Comparison of ENCODE assay signal across 24 mouse cellular contexts in genomic region chr11:75838861-75839426, GRCm38 (mm10). TPM values are rescaled to one million over a fixed set of nuclear protein-coding genes. Genes with fewer than 3 reads are reported as not detected.
DNase-seq lines count a peak whose midpoint lies in the region; TF ChIP-seq lines count a peak whose summit lies in the region.
"Had no signal": no experiment of that assay in that cellular context is flagged by ENCODE, and none has a peak within 500 bp of the region (broad histone marks: within the 10 kb centered on the region; RNA-seq: fewer than 3 reads in every experiment).

No protein-coding gene starts in this region.

- DNase-seq in cerebellum, postnatal 10 days: peak; percentile 62 to 71
- DNase-seq in cerebellum, postnatal 4 days (ENCODE audit: low spot score in 2 of 2): no peak
- no peak for DNase-seq in layer of hippocampus, adult 2 months (ENCODE audit: low spot score in 2 of 2)
- DNase-seq in layer of hippocampus, adult 18-20 months (ENCODE audit: low spot score in 2 of 2): no peak
- peak; percentile 10 for DNase-seq in thymus, postnatal 14 days
- no peak for DNase-seq in thymus, postnatal 4 days
- DNase-seq in frontal cortex, postnatal 14 days (ENCODE audit: low spot score in 2 of 2): no peak
- DNase-seq: adrenal gland, postnatal 14 days; cerebellum, adult 11 months; cerebellum, adult 9-10 months; heart, postnatal 14 days; kidney, adult 9 months; kidney, postnatal 14 days; lung, adult 18-20 months; lung, postnatal 4 days had no signal

- H3K27ac ChIP-seq in layer of hippocampus, adult 2 months: peak overlapping the region; percentile 86
- H3K27ac ChIP-seq: embryonic facial prominence, embryonic 10.5 days; embryonic facial prominence, embryonic 15.5 days; forebrain, embryonic 13.5 days; hindbrain, embryonic 13.5 days; left cerebral cortex, adult 2 months; liver, embryonic 12.5 days; midbrain, embryonic 15.5 days had no signal

- H3K4me3 ChIP-seq in layer of hippocampus, adult 2 months: no peak overlapping the region
- H3K4me3 ChIP-seq: embryonic facial prominence, embryonic 10.5 days; embryonic facial prominence, embryonic 15.5 days; forebrain, embryonic 13.5 days; hindbrain, embryonic 13.5 days; left cerebral cortex, adult 2 months; liver, embryonic 12.5 days; midbrain, embryonic 15.5 days had no signal

- TF ChIP-seq CTCF in layer of hippocampus, adult 2 months (conservative IDR thresholded peaks at IDR 0.05): no peak

RNA-seq across cellular contexts. Expression of gene Doc2b, which starts 43.1 kb away (rescaled TPM):
- total RNA-seq in layer of hippocampus, adult 2 months (2021): 10 to 100 TPM; 92.6 to 93.1 TPM
- total RNA-seq in layer of hippocampus, adult 18-20 months (2021): 100 to 1,000 TPM; 105 to 115 TPM
- total RNA-seq: MEL; neutrophil, adult 5-6 weeks had no signal

Comparison
In these comparisons a context has a peak if more than half of its experiments do, and no peak if none do; other contexts are left out.
1. DNase-seq: peak in cerebellum, postnatal 10 days (2 of 2) and thymus, postnatal 14 days (single experiment); none in cerebellum, postnatal 4 days (0 of 2), layer of hippocampus, adult 2 months (0 of 2), layer of hippocampus, adult 18-20 months (0 of 2), thymus, postnatal 4 days (single experiment) and frontal cortex, postnatal 14 days (0 of 2).